Mouse (Mus musculus) fat pad, adult 2 months (tissue): ENCODE data around the gene Kat6b.

Source experiments
- DNase-seq: peaks from one replicate; pipeline ENCODE4 v3.0.0-alpha.2; 2011; ENCODE audit warnings: low read depth, low spot score; ENCODE audit errors: extremely low read depth

Kat6b gene

GRCm38 (mm10) chr14:21702691-21703090, 221.5 kb downstream of the Kat6b start:
- no peak for DNase-seq

GRCm38 (mm10) chr14:21703255-21703654, 222.0 kb downstream of the Kat6b start:
- DNase-seq, result no peak

- DNase-seq, result no peak
These were observed 224.2 kb downstream of the Kat6b start for GRCm38 (mm10) chr14:21705462-21705861.

- no peak for DNase-seq
These were observed 225.7 kb downstream of the Kat6b start for GRCm38 (mm10) chr14:21706759-21707571.

GRCm38 (mm10) chr14:21709545-21709944, 228.3 kb downstream of the Kat6b start:
- no peak for DNase-seq

- no peak for DNase-seq
These were observed 230.0 kb downstream of the Kat6b start for GRCm38 (mm10) chr14:21711231-21711630.

GRCm38 (mm10) chr14:21714486-21714885, 233.3 kb downstream of the Kat6b start, which contains the start of gene Dupd1:
Dupd1 (minus strand) TSS chr14:21714576.
- DNase-seq, result no peak

- DNase-seq, result no peak
These were observed 238.6 kb downstream of the Kat6b start for GRCm38 (mm10) chr14:21719646-21720383.

- DNase-seq, result no peak
These were observed 239.4 kb downstream of the Kat6b start for GRCm38 (mm10) chr14:21720430-21721205.
